Mouse (Mus musculus) neural tube, embryonic 10.5 days (tissue): ENCODE measurements at regions not wholly inside any gene's neighbourhood (a gene's known extent, or its start where the extent isn't known, plus 50 kb on each side); places are given as distances from the start of the nearest gene placed in this dataset.
"Not testable (repeated sequence)": the region's sequence is repeated elsewhere in the genome, so short reads cannot be mapped to it uniquely, and the experiment has no call there.

Source experiments
- DNase-seq: peaks from one replicate; pipeline ENCODE4 v3.0.0-alpha.2; 2017; ENCODE audit warnings: low spot score; ENCODE audit errors: extremely low spot score

DNA sequence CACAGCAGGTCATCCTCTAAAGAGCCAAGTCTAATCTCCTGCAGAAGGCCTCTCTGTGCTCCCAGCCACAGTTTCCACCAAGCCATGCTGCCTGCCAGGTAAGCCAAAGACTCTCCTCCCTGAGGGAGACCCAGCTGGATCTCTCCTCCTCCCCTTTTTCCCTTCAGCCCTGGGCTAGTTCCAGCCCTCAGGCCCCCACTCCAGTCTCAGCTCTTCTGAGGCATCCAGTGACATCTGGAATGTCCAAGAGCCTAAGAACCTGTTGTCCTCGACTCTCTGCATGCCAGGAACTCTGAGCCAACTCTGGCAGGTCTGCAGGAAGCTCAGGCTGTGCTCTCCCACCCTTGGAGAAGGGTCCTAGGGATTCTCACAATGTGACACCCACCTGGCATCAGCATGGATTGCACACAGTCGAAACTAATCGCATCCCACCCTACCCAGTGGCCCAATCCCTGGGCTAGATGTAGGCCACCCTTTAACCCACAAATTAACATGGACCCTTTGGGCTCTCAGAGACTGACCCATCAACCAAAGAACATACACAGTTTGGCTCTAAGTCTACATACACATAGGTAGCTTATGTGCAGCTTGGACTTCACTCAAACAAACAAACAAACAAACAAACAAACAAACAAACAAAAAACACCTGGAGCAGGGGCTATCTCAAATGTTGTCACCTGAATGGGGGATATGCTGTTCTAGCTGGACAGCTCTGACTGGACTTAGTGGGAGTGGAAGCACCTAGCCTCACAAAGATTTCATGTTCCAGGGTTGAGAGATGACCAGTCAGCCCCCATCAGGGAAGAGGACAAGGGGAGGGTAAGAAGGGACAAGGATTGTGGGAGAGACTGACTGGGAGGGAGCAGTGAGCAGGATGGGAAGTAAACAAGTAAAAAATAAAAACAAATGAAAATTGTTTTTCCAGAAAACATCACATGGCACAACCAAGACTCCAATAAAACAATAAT is 57.9 kb upstream of the Zfp709 start:
- peak; percentile 12 for DNase-seq

DNA sequence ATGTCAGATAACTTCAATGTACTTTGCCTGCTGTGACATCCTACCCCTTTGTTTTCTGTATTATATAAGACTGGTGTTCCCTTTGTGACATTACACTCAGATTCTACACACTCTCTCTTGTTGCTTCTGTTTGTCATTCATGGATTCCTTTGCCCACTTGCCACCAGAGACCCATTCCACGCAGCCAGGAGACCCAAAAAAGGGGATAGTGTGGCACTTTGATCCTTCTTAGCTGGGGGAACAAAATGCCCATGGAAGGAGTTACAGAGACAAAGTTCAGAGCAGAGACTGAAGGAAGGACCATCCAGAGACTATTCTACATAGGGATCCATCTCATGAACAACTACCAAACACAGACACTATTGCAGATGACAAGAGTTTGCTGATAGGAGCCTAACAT is 59.1 kb upstream of the Zfp709 start:
- peak; percentile 9 for DNase-seq

DNA sequence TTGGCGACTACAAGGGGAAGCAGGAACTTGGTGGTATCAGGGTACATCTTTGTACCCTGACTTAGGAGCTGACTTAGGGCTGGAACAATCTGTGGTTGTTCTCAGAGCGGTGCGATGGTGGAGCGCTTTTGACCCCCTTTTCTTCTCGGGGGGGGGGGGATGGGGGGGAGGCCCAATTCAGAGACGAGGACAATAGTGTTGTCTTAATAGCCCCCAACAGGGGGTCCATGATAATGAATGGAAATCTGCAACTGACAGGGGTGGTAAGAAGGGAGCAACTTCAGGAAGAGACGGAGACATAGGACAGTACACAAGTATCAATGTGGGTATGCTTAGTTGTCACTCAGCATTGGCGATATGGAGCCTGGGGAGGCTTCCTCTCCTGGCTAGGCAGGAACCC is 61.9 kb upstream of the Zfp709 start:
- DNase-seq: peak; percentile 9

DNA sequence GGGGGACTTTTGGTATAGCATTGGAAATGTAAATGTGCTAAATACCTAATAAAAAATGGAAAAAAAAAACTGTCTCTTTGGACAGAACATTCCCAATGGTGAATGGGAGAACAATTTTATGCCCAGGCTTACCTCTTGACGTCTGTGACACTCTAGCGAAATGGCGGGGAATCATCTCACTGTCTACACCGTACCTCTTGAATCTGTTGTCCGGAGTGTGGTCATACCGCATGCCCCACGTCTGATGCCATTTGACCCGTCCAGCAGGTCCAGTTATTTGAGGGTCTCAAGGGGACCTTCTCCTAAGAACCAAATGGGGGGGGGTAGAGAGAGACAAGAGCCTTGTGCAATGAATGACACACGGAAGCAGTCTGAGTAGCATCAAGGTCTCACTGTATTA is 62.4 kb upstream of the Zfp709 start:
- DNase-seq: peak; percentile 12

DNA sequence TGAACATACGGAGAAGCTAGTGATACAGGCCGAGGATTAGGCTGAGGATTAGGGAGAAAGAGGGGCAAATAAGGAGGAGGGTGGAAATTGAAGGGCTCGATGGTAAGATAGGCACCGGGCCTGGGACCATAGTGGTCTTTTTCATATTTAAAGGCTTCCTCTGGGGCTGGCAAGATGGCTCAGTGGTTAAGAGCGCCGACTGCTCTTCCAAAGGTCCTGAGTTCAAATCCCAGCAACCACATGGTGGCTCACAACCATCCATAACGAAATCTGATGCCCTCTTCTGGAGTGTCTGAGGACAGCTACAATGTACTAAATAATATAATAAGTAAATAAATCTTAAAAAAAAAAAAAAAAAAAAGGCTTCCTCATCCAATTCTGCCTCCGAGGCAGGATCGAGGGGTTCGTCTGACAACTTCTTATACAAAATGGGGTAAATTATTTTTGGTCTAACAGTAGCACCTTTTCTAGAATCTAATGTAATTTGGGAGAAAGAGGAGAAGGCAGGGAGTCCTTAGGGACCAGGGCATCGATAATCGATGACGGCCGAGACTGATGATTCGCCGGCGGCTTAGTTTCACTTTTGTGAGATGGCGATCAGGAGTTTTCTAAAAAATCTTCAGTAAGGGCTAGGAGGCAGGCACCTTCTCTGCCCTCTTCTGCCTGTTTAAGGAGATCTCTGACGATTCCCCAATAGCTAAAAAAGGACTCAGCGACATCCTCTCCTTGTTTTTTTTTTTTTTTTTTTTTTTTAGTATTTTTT is 65.4 kb upstream of the Zfp709 start:
- peak; percentile 9 for DNase-seq

DNA sequence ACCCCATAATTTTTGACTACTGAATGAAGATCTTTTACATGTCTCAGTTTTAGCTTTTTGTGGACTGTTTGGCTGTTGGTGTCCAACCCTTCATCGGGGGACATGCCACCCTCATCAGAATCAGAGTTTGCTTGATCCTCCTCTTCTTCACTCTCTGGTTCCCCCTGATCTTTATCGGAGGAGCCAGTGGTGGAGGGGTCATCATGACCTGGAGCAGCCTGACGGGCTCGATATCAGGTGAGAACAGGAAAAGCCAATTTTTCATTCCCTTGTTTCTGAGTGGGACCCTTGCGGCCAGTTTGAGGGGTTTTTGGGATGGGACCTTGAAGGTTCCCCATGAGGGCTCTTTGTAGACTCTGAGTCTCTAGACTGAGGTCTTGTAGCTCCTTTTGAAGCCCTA is 66.0 kb upstream of the Zfp709 start:
- DNase-seq: peak; percentile 6

DNA sequence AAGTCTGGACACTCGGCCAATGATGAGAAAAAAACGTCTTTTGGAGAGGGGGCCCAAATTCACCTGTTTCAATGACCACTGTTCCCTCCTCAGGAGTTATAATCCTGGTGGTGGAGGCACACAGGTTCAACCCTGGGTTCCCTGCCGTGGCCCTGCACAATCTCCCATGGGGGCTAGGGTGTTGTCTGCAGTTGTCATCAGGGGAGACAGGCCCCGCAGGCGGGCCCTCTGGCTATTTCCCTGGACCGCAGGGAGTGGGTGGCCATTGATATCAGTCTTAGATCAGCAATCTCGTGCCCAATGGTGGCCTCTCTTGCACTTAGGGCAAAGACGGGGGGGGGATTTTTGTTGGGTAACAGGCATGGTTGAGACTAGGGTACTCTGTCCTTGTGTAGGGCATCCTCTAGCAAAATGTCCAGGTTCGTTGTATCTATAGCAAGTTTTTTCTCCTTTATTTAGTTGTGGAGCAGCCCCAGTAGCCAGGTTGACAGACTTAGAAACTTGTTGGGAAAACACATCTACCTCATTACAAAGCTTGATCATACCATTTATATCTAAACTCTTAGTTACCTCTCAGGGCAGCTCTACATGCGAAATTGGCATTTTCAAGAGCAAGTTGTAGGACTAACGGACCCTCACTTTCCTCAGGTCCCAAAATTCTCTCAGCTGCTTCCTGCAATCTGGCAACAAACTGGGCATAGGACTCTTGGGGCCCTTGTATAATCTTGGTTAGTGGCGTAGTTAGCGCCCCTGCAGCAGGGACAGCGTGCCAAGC is 66.9 kb upstream of the Zfp709 start:
- peak; percentile 14 for DNase-seq

DNA sequence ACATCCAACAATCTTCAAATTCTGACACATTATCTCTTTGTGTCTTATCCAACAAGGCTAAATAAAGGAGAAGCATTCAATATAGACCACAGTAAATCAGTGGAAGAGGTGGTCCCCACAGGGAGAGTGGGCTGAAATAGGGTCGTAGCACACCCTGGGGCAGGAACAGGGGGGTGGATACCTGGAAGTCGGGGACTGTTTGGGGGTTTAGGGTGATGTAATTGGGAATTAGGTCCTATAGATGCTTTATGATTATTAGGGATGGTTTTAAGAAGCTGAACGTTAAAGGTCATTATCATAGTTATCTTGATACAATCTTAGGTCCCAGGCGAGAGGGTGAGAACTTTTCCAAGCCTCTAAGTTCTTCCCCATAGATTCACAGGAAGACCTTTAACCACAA is 67.9 kb upstream of the Zfp709 start:
- not testable (repeated sequence) for DNase-seq

DNA sequence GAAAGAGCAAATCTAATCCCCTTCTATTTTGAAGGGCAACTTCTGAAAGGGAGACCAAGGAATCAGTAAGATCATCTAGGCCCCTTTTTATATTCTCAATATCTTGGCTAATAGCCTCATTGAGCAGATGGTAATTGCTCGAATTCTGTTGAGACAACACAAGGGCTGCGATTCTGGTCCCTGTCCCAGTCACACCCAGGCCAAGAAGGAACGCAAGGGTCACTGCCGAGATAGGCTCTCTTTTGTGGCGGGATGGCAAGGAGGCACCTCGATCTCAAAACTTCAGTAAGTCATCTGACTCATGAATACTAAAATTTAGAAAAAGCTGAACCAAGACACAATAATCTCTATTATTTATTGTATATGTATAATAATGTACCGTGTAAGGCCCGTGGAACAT is 68.6 kb upstream of the Zfp709 start:
- not testable (repeated sequence) for DNase-seq

DNA sequence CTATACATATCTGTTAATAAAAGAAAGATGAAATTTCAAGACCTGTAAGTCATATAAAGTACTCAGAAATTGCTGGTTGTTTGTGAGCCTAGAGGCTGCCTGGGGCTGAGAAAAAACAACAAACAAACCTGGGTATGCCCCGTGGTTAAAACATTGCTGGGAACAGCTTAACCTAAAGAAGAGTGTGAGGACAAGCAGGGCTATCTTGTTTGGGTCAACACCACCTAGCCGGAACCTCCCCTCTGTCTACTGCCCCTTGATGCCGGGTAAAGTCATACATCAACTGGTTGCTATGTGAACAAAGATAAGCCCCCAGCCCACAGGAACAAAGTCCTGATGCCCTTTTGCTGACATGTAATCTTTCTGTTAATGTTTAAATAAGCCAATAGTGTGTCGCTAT is 74.0 kb upstream of the Zfp709 start:
- DNase-seq: not testable (repeated sequence)

DNA sequence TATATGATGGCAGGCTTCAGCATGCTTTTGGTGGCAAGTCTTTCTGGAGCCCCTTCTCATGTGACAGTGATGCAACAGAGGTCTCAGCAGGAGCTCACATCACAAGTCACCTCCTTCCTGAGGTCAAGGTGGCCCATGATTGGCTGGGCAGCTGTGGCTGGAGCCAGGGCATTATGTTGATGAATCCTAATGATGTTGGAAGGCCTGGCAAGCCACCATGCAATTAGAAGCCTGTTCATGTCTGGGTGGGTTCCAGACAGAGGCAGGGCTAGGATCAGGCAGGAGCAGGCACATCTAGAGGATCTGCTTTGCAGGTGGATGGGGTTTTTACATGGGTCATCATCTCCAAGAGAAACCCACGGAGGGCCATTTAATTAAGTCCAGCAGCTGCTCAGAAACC is 77.2 kb upstream of the Zfp709 start:
- DNase-seq: not testable (repeated sequence)

DNA sequence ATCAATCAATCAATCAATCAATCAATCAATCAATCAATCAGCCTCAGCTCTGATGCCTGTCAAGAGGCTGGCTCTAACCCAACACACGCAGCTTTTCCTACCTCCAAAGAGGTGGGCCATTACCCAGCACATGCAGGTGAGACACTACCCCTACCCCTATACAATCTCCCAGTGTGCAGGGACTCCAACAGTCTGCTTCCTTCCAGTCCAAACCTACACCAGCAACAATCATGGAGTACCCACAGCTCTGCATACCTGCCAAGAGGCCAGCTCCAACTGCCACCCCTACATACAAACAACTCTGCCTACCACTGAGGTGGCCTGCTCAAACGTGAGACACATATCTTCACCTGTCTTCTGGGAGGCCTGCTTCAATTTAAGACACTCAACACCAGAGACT is 76.7 kb upstream of the Fcho1 start:
- DNase-seq: not testable (repeated sequence)

DNA sequence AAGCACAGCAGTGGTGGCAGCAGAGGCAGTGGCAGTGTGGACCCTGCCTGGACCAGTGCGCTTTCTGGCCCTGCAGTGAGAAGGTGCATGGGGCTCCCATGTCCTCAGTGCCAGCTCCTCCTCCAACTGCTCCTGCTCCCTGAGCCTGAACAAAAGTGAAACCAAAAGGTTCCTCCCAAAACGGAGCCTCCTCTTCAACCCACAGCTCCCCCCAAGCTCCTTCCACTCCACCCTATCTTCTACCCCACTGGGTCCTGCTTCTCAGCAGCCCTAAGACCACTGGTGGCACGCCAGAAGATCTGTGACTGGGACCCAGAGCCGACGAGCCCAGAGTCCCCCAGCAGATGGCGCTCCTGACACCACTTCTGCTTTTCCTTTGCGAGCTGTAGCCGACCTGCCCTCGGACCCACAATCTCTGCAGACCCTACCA is 63.5 kb upstream of the Fcho1 start:
- not testable (repeated sequence) for DNase-seq

DNA sequence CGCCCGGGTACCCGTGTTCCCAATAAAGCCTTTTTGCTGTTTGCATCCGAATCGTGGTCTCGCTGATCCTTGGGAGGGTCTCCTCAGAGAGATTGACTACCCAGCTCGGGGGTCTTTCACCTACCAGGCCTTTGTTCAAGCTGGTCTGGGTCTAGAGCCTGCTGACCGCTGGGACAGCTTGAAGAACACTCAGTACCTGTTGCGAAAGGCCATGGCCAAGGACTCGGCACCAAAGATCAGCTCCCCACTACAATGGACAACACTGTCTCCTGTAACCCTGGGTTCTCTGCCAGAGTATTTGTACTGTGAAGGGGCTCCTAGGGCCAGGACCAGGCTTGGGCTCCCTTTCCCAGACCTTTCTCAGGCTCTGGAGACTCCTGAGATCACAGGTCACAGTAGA is 55.1 kb upstream of the Fcho1 start:
- DNase-seq: not testable (repeated sequence)

DNA sequence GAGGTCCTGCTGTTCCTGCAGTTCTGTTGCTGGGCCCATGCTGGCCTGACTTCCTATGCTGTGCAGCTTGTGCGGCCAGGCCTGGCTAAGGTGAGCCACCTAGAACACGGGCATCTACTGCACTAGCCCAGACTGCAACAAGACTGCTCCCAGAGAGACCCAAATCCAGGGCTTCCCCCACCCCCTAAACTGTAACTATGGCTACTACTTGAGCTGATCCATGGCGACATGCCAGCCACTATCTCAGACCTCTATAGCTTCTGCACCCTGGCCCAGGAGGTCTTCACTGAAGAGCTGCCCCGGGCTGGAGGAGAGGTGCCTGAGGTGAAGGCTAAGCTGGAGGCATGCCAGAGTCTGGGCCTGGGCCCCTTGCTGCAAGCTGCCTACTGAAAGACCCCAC is 54.3 kb upstream of the Fcho1 start:
- DNase-seq: not testable (repeated sequence)

DNA sequence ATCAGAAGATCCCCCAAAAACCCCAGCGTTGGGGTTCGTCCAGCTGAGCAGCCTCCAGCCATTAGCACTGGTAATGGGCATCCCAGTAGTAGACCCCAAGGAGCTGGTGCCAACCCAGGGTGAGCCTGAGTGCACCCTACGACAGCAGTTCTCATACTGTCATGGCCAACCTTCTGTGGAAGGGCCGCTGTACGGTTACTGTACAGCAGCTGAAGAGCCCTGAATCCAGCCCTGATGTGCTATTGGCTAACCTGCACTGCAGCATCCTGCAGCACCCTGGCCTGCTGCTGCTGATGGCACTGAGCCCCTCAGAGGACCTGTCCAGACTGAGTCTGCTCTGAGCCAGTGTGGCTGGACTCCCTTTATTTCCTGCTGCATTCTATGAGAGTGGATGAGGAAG is 53.9 kb upstream of the Fcho1 start:
- DNase-seq: not testable (repeated sequence)

DNA sequence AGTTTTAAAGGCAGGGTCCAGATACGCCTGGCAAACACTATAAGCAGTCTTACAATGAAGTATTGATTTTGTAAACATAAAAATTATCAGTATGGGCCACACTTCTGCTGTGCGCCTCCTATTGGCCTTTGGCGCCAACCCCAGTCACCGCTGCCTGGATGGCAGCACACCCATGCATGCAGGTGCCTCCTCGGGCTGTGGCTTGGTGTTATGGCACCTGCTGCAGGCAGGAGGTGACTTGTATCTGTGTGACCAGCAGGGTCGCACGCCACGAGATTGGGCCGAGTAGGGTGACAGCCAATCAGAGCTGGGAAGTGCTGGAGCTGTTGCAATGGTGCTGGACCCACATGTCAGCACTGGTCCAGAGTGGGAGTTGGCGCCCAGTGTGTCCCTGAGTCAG is 53.4 kb upstream of the Fcho1 start:
- DNase-seq: no peak
